Mouse (Mus musculus): ENCODE data around the gene Emsy. TPM values are rescaled to one million over a fixed set of nuclear protein-coding genes. Genes with fewer than 3 reads are reported as not detected.

The Emsy gene
- total and polyA plus RNA-seq, 3 experiments, result 12.3 to 25.2 (median 14.6) TPM

GRCm38 (mm10) chr7:98570824-98571505 is 85.6 kb downstream of the Emsy start:
- dilution Hi-C loops (cut with MboI; ENCODE audit: extremely low pct_ligation_motif_present, extremely low pct_unique_long_range_greater_than_20kb, low sequenced_read_pairs) (no loop called here), in situ Hi-C loops (cut with MboI; ENCODE audit: low pct_ligation_motif_present, low pct_unique_long_range_greater_than_20kb, low sequenced_read_pairs) (loop anchor here (5.0 kb wide), 1 partner anchor 34 kb away; no protein-coding TSS in a partner anchor)
- no peak overlapping the region for H3K4me3 ChIP-seq (replicated peaks in 1 of 3; ENCODE audit: low read depth in 2 of 3, low read length in 2 of 3, poor library complexity in 1 of 3)
- H3K27me3 ChIP-seq (replicated peaks), result no peaks in the 10 kb centered on the region
- H3K4me2 ChIP-seq (ENCODE audit: insufficient read depth, low read depth, poor library complexity, severe bottlenecking), result no peak overlapping the region
- H3K36me3 ChIP-seq (replicated peaks in 1 of 2; ENCODE audit: control insufficient read depth in 1 of 2, insufficient read depth in 1 of 2, low read length in 1 of 2), result no peaks in the 10 kb centered on the region
- H3K9me3 ChIP-seq (replicated peaks; ENCODE audit: low read length), result no peaks in the 10 kb centered on the region
- H3K4me1 ChIP-seq (ENCODE audit: control insufficient read depth in 1 of 2, insufficient read depth in 2 of 2), result peaks cover 0 to 10% of the 10 kb centered on the region in 2 experiments; a peak in 2 of 4 replicates
- no peak overlapping the region for H3K9ac ChIP-seq (ENCODE audit: insufficient read depth, low read depth)
- no peaks in the 10 kb centered on the region for H3K79me2 ChIP-seq (replicated peaks; ENCODE audit: control insufficient read depth, extremely low read depth, insufficient read depth, poor library complexity, severe bottlenecking)
- DNase-seq (ENCODE audit: extremely low read depth), result no peak
- no peak overlapping the region for H3K27ac ChIP-seq (ENCODE audit: insufficient read depth, low read depth)
- no peak for TF ChIP-seq CTCF (conservative IDR thresholded peaks at IDR 0.05 in 1 of 2, IDR thresholded peaks at IDR 0.05 in 1 of 2; ENCODE audit: low read depth in 2 of 2, low read length in 2 of 2)
- TF ChIP-seq USF1 (IDR thresholded peaks at IDR 0.05; ENCODE audit: low read depth, low read length), result no peak
- no peak for TF ChIP-seq MEF2A (IDR thresholded peaks at IDR 0.05; ENCODE audit: borderline replicate concordance, low read depth, low read length)
- no peak for TF ChIP-seq RAD21 (IDR thresholded peaks at IDR 0.05; ENCODE audit: low read depth, low read length)
- no peak for TF ChIP-seq ZNF384 (IDR thresholded peaks at IDR 0.05; ENCODE audit: low read depth, low read length)
- TF ChIP-seq ZKSCAN1 (IDR thresholded peaks at IDR 0.05; ENCODE audit: borderline replicate concordance, low read depth, low read length), result no peak
- no peak for TF ChIP-seq MAX (IDR thresholded peaks at IDR 0.05; ENCODE audit: low read length)
- TF ChIP-seq ZC3H11A (IDR thresholded peaks at IDR 0.05; ENCODE audit: low read depth, low read length), result no peak
- no peak for TF ChIP-seq MAZ (IDR thresholded peaks at IDR 0.05; ENCODE audit: low read depth, low read length)
- no peak for TF ChIP-seq KAT2A (IDR thresholded peaks at IDR 0.05; ENCODE audit: insufficient replicate concordance, low read length)
- TF ChIP-seq BHLHE40 (IDR thresholded peaks at IDR 0.05; ENCODE audit: low read depth, low read length), result no peak
- TF ChIP-seq NELFE (IDR thresholded peaks at IDR 0.05; ENCODE audit: low read depth, low read length), result no peak
- TF ChIP-seq CHD2 (IDR thresholded peaks at IDR 0.05; ENCODE audit: low read length), result no peak
- TF ChIP-seq HCFC1 (IDR thresholded peaks at IDR 0.05; ENCODE audit: low read depth, low read length), result no peak
- no peak for TF ChIP-seq TBP (conservative IDR thresholded peaks at IDR 0.05; ENCODE audit: low read depth, low read length)
- no peak for TF ChIP-seq E2F4 (IDR thresholded peaks at IDR 0.05; ENCODE audit: insufficient replicate concordance, low read depth, low read length)
- TF ChIP-seq NRF1 (IDR thresholded peaks at IDR 0.05; ENCODE audit: low read depth, low read length), result no peak
- TF ChIP-seq TCF12 (IDR thresholded peaks at IDR 0.05; ENCODE audit: low read depth, low read length), result no peak

- Histone ChIP-seq H3K9me3 (replicated peaks; ENCODE audit: low read length) (no peaks in the 10 kb centered on the region), H3K4me2 (ENCODE audit: insufficient read depth, low read depth, poor library complexity, severe bottlenecking) (no peak overlapping the region), H3K4me1 (ENCODE audit: control insufficient read depth in 1 of 2, insufficient read depth in 2 of 2) (peaks cover 5 to 28% of the 10 kb centered on the region in 2 experiments), H3K9ac (ENCODE audit: insufficient read depth, low read depth) (no peak overlapping the region), H3K4me3 (replicated peaks in 1 of 3; ENCODE audit: low read depth in 2 of 3, low read length in 2 of 3, poor library complexity in 1 of 3) (no peak overlapping the region), H3K79me2 (replicated peaks; ENCODE audit: control insufficient read depth, extremely low read depth, insufficient read depth, poor library complexity, severe bottlenecking) (no peaks in the 10 kb centered on the region), H3K27me3 (replicated peaks) (no peaks in the 10 kb centered on the region), H3K27ac (ENCODE audit: insufficient read depth, low read depth) (no peak overlapping the region), H3K36me3 (replicated peaks in 1 of 2; ENCODE audit: control insufficient read depth in 1 of 2, insufficient read depth in 1 of 2, low read length in 1 of 2) (no peaks in the 10 kb centered on the region)
- dilution Hi-C loops (cut with MboI; ENCODE audit: extremely low pct_ligation_motif_present, extremely low pct_unique_long_range_greater_than_20kb, low sequenced_read_pairs) (no loop called here), in situ Hi-C loops (cut with MboI; ENCODE audit: low pct_ligation_motif_present, low pct_unique_long_range_greater_than_20kb, low sequenced_read_pairs) (no loop called here)
- no peak for DNase-seq (ENCODE audit: extremely low read depth)
- TF ChIP-seq MAFK (IDR thresholded peaks at IDR 0.05; ENCODE audit: insufficient replicate concordance, low read length), result peak; percentile 80
- no peak for TF ChIP-seq USF1 (IDR thresholded peaks at IDR 0.05; ENCODE audit: low read depth, low read length)
These were observed 89.5 kb downstream of the Emsy start for GRCm38 (mm10) chr7:98567056-98567455.

Measured in CH12.LX (cell line).